Mouse (Mus musculus) lung, embryonic 14.5 days (tissue): Measurements from ENCODE around the gene Olfr1537. TPM values are rescaled to one million over a fixed set of nuclear protein-coding genes. Genes with fewer than 3 reads are reported as not detected.

Source experiments
- ATAC-seq: fragments of 200-750 bp; cut with Nextera tagmentation; 2 replicates; pipeline ENCODE4 v1.8.0; 2017; ENCODE audit warnings: mild to moderate bottlenecking, moderate TSS enrichment, moderate library complexity; ENCODE audit not compliant: insufficient read depth
- DNase-seq: peaks from one replicate; pipeline ENCODE4 v3.0.0-alpha.2; 2015
- H3K27ac ChIP-seq: fragments of 300-500 bp; sonication (generic); 2 replicates; pipeline ENCODE4 v1.5.1; 2014; ENCODE audit warnings: low read depth, mild to moderate bottlenecking, moderate library complexity
- H3K27me3 ChIP-seq: fragments of 300-500 bp; sonication (generic); 2 replicates; pipeline ENCODE4 v1.6.1; 2014; ENCODE audit warnings: low read length, control low read depth; ENCODE audit not compliant: insufficient read depth
- H3K36me3 ChIP-seq: fragments of 300-500 bp; sonication (generic); 2 replicates; pipeline ENCODE4 v1.6.1; 2014; ENCODE audit warnings: control low read depth; ENCODE audit not compliant: insufficient read depth
- H3K4me1 ChIP-seq: fragments of 300-500 bp; sonication (generic); 2 replicates; pipeline ENCODE4 v1.6.1; 2014; ENCODE audit warnings: antibody characterized with exemption, control low read depth; ENCODE audit not compliant: insufficient read depth
- H3K4me2 ChIP-seq: fragments of 300-500 bp; sonication (generic); 2 replicates; pipeline ENCODE4 v1.6.1; 2014; ENCODE audit warnings: mild to moderate bottlenecking
- H3K4me3 ChIP-seq: fragments of 300-500 bp; sonication (generic); 2 replicates; pipeline ENCODE4 v1.5.1; 2014; ENCODE audit warnings: low read depth, low read length
- H3K9ac ChIP-seq: fragments of 300-500 bp; sonication (generic); 2 replicates; pipeline ENCODE4 v1.6.1; 2014
- H3K9me3 ChIP-seq: fragments of 300-500 bp; sonication (generic); 2 replicates; pipeline ENCODE4 v1.6.1; 2016; ENCODE audit warnings: low read depth, low read length, control low read depth
- CTCF ChIP-seq: IDR thresholded peaks from 2 replicates; pipeline ENCODE4 v1.5.1; 2016; ENCODE audit warnings: antibody characterized with exemption, low read depth
- WGBS: fragments of 180-500 bp; shearing (Covaris S2); extraction: QIAGEN DNeasy Blood & Tissue Kit; methylation state at CpG from one replicate; pipeline ENCODE4 v1.1.7; 2014; 5-methylcytosine and 5-hydroxymethylcytosine counted together
- polyA plus RNA-seq: library from polyadenylated mRNA; unstranded; fragments of >200 nt; fragmentation: Nextera tagmentation; extraction: Ambion mirVana; gene quantifications from 2 replicates; pipeline ENCODE4 v1.2.1, GENCODE M21; 2014

The Olfr1537 gene
- not detected in 2 replicates for polyA plus RNA-seq

- ATAC-seq (no peak), DNase-seq (no peak)
- 64% methylated on average over 1 of the region's 1 CpGs for WGBS
- Histone ChIP-seq H3K27me3 (no peaks in the 10 kb centered on the region), H3K27ac (no peak within 1 kb of the TSS), H3K4me3 (no peak within 1 kb of the TSS), H3K4me1 (no peaks in the 10 kb centered on the region), H3K9me3 (no peaks in the 10 kb centered on the region), H3K4me2 (no peak within 1 kb of the TSS), H3K36me3 (no peaks in the 10 kb centered on the region), H3K9ac (no peak within 1 kb of the TSS)
- TF ChIP-seq CTCF = no peak
These were observed at the start of gene Olfr1537 for GRCm38 (mm10) chr9:39249894-39250293. Gene Olfr1537, minus strand, starts transcription at chr9:39249994.

GRCm38 (mm10) chr9:39287136-39287535 is 37.3 kb upstream of the Olfr1537 start:
- ATAC-seq (no peak), DNase-seq (no peak)
- no peak for TF ChIP-seq CTCF
- Histone ChIP-seq H3K4me2 (no peak overlapping the region), H3K9ac (no peak overlapping the region), H3K4me1 (no peaks in the 10 kb centered on the region), H3K27me3 (no peaks in the 10 kb centered on the region), H3K9me3 (no peaks in the 10 kb centered on the region), H3K4me3 (no peak overlapping the region), H3K36me3 (no peaks in the 10 kb centered on the region), H3K27ac (no peak overlapping the region)
- WGBS = 63% methylated on average over 2 of the region's 2 CpGs

GRCm38 (mm10) chr9:39276718-39277117 is 26.9 kb upstream of the Olfr1537 start, which contains the start of gene Olfr945:
Gene Olfr945, minus strand, starts transcription at chr9:39276818.
- Histone ChIP-seq H3K4me2 (no peak within 1 kb of the TSS), H3K9me3 (no peaks in the 10 kb centered on the region), H3K4me3 (no peak within 1 kb of the TSS), H3K4me1 (no peaks in the 10 kb centered on the region), H3K27me3 (no peaks in the 10 kb centered on the region), H3K27ac (no peak within 1 kb of the TSS), H3K36me3 (no peaks in the 10 kb centered on the region), H3K9ac (no peak within 1 kb of the TSS)
- ATAC-seq (no peak), DNase-seq (no peak)
- WGBS = 84% methylated on average over 3 of the region's 3 CpGs
- no peak for TF ChIP-seq CTCF

- ATAC-seq = no peak
- Histone ChIP-seq H3K9me3 (no peaks in the 10 kb centered on the region), H3K27me3 (no peaks in the 10 kb centered on the region)
These were observed 48.2 kb downstream of the Olfr1537 start, which contains the start of gene Olfr944 for GRCm38 (mm10) chr9:39201620-39202019. Gene Olfr944, plus strand, starts transcription at chr9:39201920.

More at GRCm38 (mm10) chr9:39201620-39202019, 48.2 kb downstream of the Olfr1537 start, which contains the start of gene Olfr944:
- no peak within 1 kb of the TSS for H3K4me3 ChIP-seq
- TF ChIP-seq CTCF = no peak
- H3K36me3 ChIP-seq = no peaks in the 10 kb centered on the region
- H3K9ac ChIP-seq = no peak within 1 kb of the TSS
- H3K4me1 ChIP-seq = no peaks in the 10 kb centered on the region
- no peak for DNase-seq
- no peak within 1 kb of the TSS for H3K27ac ChIP-seq
- no peak within 1 kb of the TSS for H3K4me2 ChIP-seq

Other genes starting within 250 kb of the Olfr1537 start
- not detected in 2 replicates for gene Olfr146, start 226.6 kb downstream of the Olfr1537 start, polyA plus RNA-seq
- gene Olfr937, start 185.0 kb downstream of the Olfr1537 start, polyA plus RNA-seq = not detected in 2 replicates
- not detected in 2 replicates for gene Olfr938, start 171.1 kb downstream of the Olfr1537 start, polyA plus RNA-seq
- gene Olfr27, start 121.9 kb downstream of the Olfr1537 start, polyA plus RNA-seq = not detected in 2 replicates
- not detected in 2 replicates for gene Olfr943, start 83.7 kb downstream of the Olfr1537 start, polyA plus RNA-seq
- not detected in 2 replicates for gene Olfr944, start 48.1 kb downstream of the Olfr1537 start, polyA plus RNA-seq
- gene Olfr945, start 26.8 kb upstream of the Olfr1537 start, polyA plus RNA-seq = not detected in 2 replicates
- gene Olfr948, start 76.1 kb upstream of the Olfr1537 start, polyA plus RNA-seq = not detected in 2 replicates
- not detected in 2 replicates for gene Olfr951, start 137.4 kb upstream of the Olfr1537 start, polyA plus RNA-seq
- gene Olfr952, start 177.2 kb upstream of the Olfr1537 start, polyA plus RNA-seq = not detected in 2 replicates
- not detected in 2 replicates for gene Olfr954, start 206.7 kb upstream of the Olfr1537 start, polyA plus RNA-seq
- not detected in 2 replicates for gene Olfr955, start 221.9 kb upstream of the Olfr1537 start, polyA plus RNA-seq
- not detected in 2 replicates for gene Olfr44, start 244.0 kb upstream of the Olfr1537 start, polyA plus RNA-seq